Mouse (Mus musculus): ENCODE results near the gene Gm20916. TPM values are rescaled to one million over a fixed set of nuclear protein-coding genes. Genes with fewer than 3 reads are reported as not detected.
"Not testable (repeated sequence)": the region's sequence is repeated elsewhere in the genome, so short reads cannot be mapped to it uniquely, and the experiment has no call there.

Gm20916 gene
- total RNA-seq (2021), result not detected
- long read RNA-seq, experiment 1, result 0 reads
- long read RNA-seq, experiment 2, result 0 reads

DNA sequence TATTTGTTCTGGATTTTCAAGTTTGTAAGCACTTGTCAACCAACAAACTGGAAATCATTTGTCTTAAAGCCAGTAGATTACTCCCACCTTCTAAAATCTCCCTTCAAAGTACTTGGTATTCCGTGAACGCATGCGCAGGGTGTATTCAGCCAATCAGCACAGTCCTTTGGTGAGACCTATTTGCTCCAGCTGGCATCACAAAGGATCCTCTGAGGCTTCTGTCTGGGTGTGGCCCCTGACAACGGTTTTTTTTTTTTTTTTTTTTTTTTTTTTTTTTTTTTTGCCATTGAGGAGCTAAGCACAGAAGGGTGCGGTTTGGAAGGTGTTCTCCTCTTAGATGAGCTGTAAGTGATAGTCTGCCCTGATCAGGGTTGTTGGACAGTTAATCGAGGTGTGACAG is at the start of gene Gm20916:
Gene Gm20916, plus strand, starts transcription at position 301 of the 400 bp plus-strand sequence.
- not testable (repeated sequence) for DNase-seq

Other genes with a start within 250 kb of the Gm20916 start
- not detected for gene Gm20917, start 168.4 kb upstream of the Gm20916 start, total RNA-seq (2021)

All from gastrocnemius, postnatal 25 days (tissue).